Mouse (Mus musculus) retina, embryonic 14.5 days (tissue): ENCODE measurements around the gene Copz1.
A peak's percentile ranks its signal among the peaks of the same experiment; 100 is the strongest.

ENCODE experiments used
- DNase-seq: peaks from one replicate; pipeline ENCODE4 v3.0.0-alpha.2; 2015; ENCODE audit warnings: low spot score

The Copz1 gene

GRCm38 (mm10) chr15:103308876-103309580, 36.5 kb downstream of the Copz1 start:
- no peak for DNase-seq

- no peak for DNase-seq
Observed at GRCm38 (mm10) chr15:103310365-103310910, 37.9 kb downstream of the Copz1 start, which contains the start of gene Gpr84. Gpr84 (minus strand) TSS chr15:103310612.

GRCm38 (mm10) chr15:103313495-103314095, 41.1 kb downstream of the Copz1 start:
- peak; percentile 87 for DNase-seq

- no peak for DNase-seq
Observed at GRCm38 (mm10) chr15:103314181-103314580, 41.7 kb downstream of the Copz1 start.

GRCm38 (mm10) chr15:103315011-103315502, 42.5 kb downstream of the Copz1 start:
- DNase-seq, result peak; percentile 88

GRCm38 (mm10) chr15:103315979-103316776, 43.7 kb downstream of the Copz1 start:
- DNase-seq, result no peak

GRCm38 (mm10) chr15:103317120-103317519, 44.6 kb downstream of the Copz1 start:
- DNase-seq, result no peak

GRCm38 (mm10) chr15:103317731-103318130, 45.2 kb downstream of the Copz1 start:
- no peak for DNase-seq

- no peak for DNase-seq
Observed at GRCm38 (mm10) chr15:103318201-103318816, 45.8 kb downstream of the Copz1 start.

- no peak for DNase-seq
Observed at GRCm38 (mm10) chr15:103321076-103321475, 48.6 kb downstream of the Copz1 start.

GRCm38 (mm10) chr15:103322396-103322795, 49.9 kb downstream of the Copz1 start:
- no peak for DNase-seq

GRCm38 (mm10) chr15:103323070-103323454, 50.5 kb downstream of the Copz1 start:
- no peak for DNase-seq

- DNase-seq, result peak; percentile 91
Observed at GRCm38 (mm10) chr15:103323455-103324247, 51.1 kb downstream of the Copz1 start.

- DNase-seq, result no peak
Observed at GRCm38 (mm10) chr15:103333081-103333615, 60.6 kb downstream of the Copz1 start.

GRCm38 (mm10) chr15:103333738-103334137, 61.2 kb downstream of the Copz1 start:
- DNase-seq, result no peak

GRCm38 (mm10) chr15:103334194-103334593, 61.7 kb downstream of the Copz1 start:
- DNase-seq, result peak; percentile 94

GRCm38 (mm10) chr15:103335040-103335439, 62.5 kb downstream of the Copz1 start:
- DNase-seq, result no peak

GRCm38 (mm10) chr15:103335488-103336235, 63.1 kb downstream of the Copz1 start:
- no peak for DNase-seq

GRCm38 (mm10) chr15:103336996-103337667, 64.6 kb downstream of the Copz1 start:
- peak; percentile 43 for DNase-seq

- DNase-seq, result no peak
Observed at GRCm38 (mm10) chr15:103338829-103339165, 66.3 kb downstream of the Copz1 start.
